Mouse (Mus musculus) cerebellum, adult 18-20 months (tissue): ENCODE data around the gene Mad1l1.
"Not testable (repeated sequence)": the region's sequence is repeated elsewhere in the genome, so short reads cannot be mapped to it uniquely, and the experiment has no call there.

ENCODE experiments used
- DNase-seq, 2 experiments: peaks; one replicate each; pipeline ENCODE4 v3.0.0; 2021

Gene Mad1l1

DNA sequence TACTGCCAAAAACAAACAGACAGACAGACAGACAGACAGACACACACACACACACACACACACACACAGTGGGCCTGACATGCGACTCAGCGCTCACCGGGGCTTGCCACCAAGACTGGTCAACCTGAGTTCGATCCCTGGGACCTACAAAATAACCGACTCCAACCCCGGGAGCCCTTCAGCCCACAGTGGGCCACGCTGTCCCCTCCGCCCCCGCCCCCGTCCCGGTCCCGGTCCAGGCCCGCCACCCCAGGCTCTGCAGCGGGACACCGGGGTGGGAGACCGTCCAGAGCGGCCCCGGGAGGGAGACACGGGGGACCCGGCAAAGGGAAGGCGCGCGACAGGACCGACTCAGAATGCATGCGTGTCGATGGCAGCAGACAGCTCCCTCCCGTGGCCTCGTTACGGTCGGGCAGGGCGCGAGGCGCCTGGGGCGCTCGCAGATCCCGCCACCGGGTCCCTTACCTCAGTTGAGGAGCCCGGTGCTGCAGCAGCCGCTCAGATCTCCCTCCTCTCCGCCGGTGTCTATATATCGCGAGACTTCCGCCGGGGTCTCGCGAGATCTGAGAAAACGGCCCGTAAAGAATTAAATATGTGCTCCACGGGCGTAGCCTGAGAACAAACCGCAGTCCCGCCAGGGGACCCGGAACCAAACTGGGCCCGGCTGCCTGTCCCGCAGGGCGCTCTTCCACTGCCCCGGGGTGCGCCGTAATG is at the start of gene Mad1l1, which contains the start of gene Nudt1:
TSS of gene Mad1l1 (minus strand) at position 511 of the 714 bp plus-strand sequence.
TSS of gene Nudt1 (plus strand) at position 615 of the 714 bp plus-strand sequence.
- DNase-seq = peak; percentile 87 to 92

DNA sequence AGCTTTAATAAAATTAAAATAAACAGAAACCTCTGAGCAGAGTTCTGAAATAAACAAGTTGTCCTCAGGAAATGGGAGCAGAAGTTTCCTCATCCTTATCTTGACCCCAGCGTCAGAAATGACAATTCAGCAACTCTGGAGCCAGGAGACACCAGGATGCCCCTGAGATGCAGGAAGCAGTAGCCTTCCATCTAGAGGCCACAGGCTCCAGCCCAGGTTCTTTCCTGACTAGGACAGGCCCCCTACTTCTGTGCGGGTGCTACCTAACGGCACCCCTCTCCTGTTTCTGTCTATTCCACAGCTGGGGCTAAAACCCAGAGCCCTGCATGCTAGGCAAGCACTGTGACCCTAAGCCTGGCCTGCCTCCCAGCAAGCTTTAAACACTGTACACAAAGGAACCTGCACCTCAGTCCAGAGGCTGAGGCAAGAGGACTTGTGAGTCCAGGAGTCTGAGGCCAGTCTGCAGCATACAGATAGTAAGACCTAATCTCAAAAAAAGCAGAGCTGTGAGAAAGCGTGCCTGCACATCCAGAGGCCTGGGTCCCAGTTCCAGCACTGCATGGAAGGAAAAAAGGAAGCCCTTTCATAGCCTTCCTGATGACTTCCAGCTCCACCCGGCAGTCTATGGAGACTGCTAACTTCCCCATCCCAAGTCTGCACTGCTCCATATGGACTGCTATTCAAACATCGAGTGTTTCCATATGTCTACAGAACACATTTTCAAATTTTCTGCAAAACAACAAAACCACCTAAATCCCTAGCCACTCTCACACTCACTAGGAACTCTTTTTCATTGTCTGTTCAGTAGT is 49.3 kb upstream of the Mad1l1 start:
- no peak for DNase-seq

GRCm38 (mm10) chr5:140369466-140369865 is 48.1 kb upstream of the Mad1l1 start:
- DNase-seq = no peak

GRCm38 (mm10) chr5:140368926-140369325 is 47.6 kb upstream of the Mad1l1 start:
- DNase-seq = no peak

DNA sequence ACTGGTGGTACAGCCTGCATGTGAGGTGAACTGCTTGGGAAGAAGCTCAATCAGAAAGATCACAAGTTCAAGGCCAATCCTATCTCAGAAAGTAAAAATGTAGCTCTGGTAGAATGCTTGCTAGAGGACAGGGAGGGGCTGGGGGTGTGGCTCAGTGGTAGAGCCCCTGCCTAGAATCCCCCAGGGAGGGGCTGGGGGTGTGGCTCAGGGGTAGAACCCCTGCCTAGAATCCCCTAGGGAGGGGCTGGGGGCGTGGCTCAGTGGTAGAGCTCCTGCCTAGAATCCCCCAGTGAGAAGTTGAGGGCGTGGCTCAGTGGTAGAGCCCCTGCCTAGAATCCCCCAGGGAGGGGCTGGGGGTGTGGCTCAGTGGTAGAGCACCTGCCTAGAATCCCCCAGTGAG is 46.8 kb upstream of the Mad1l1 start:
- not testable (repeated sequence) for DNase-seq

DNA sequence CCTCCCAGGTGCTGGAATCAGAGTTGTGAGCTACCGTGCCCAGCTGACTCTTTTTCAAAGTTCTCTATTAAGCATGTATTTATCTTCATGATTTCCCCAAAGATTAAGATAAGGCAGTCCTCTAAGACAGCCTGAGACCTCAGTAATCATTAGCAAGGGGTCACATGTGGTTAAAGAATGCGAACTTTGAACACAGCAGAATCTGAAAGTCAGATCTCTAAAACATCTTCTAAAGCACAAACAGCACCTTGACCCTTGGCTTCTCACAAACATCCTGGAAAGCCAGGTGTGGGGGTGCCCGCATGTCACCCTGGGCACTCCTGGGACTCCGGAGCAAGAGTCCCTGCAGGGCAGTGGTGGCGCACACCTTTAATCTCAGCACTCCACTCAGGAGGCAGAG is 43.1 kb upstream of the Mad1l1 start:
- DNase-seq = no peak

DNA sequence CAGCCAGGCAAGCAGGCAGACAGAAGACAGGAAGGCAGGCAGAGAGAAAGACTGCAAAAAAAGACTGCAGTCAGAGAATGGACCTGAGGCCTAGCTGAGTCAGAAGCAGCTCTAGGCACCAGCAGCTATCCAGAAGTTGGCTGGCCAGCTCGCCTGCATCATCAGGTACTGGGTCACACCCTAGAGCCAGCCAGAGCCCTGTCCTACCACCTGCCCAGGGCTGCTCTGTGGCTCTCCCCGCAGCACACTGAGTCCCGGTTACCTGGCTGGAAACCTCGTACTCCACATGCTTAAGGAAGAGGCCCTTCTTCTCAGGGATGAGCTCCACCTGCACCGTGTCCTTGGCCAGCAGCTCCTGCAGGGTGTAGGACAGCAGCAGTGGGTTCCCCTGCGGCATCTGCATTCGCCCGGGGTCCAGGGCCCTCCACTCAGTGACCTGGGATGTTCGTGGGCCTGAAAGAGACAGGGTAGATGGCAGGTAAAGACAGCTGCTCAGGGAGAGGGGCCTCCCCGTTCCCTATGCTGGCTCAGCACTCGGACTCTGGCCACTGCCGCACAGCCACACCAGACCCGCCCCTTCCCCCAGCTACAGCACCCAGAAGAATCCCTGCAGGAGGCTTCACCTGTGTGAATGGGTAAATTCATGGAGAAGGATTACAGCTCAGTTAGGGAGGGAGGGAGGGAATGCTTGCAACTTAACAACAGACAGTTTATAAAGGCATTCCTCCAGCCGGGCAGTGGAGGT is 38.8 kb upstream of the Mad1l1 start:
- no peak for DNase-seq

GRCm38 (mm10) chr5:140357466-140357865 is 36.1 kb upstream of the Mad1l1 start:
- DNase-seq = no peak

- DNase-seq = no peak
These were observed 34.6 kb upstream of the Mad1l1 start for GRCm38 (mm10) chr5:140355934-140356333.

DNA sequence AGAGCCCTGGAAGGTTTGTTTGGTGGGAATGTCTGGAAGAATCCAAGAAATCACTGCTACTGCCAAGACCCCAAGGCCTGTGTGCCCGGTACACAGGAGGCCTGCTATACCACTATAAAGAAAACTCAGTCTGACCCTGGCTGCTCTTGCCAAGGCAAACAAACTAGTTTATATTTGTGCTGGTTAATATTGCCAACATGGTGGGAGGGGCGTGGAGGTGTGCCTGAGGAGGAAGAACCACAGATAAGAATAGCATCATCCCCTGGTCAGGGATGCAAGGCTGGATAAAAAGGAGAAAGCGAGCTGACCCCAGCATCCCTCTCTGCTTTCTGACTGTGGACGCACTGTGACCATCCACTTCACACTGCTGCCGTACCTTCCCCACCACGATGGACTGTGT is 31.0 kb upstream of the Mad1l1 start:
- no peak for DNase-seq

DNA sequence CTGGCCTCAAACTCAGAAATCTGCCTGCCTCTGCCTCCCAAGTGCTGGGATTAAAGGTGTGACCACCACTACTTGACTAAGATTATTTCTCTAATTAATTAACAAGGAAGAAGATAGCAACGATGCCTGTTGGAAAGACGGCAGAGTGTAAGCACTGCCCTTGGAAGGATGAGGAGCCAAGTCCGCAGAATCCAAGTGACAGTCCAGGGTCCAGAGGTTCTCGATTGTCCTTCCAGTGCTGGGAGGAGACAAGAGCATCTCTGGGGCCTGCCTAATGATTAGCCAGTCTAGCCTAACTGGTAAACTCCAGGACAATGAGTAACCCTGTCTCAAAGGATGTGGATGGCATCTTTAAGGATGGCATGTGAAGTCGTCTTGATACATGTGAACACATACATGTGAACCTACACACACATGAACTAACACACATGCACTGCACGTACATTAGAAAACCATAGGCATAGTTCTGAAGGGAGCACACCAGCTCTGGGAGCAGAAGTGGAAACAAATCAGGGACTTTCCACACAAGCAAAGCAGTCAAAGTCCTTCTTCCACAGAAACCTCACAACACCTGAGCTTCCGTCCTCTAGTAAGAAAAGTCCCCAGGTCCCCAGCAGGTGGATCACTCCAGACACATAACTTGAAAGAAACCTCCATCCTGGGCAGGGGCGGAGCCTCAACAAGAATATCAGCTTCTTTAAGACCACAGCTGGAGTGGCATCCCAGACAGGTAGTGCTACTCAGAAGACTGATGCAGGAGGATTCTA is 29.6 kb upstream of the Mad1l1 start:
- DNase-seq = no peak

DNA sequence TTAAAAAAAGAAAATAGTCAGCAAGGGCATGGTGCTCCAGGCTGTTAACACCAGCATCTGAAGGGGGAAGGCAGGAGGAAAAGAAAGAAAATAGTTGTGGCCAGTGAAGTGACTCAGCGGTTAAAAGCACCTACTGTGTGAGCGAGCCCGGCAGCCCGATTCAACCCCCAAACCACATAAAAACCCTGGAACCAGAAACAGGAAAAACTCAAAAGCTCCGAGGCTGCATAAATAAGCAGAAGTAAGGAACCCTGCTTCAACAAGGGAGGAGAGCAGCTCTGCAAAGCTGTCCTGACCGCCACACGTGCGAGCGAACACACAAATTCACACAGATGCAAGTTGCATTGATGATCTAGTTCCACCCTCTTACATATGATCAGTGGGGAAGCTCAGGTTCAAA is 28.5 kb upstream of the Mad1l1 start:
- DNase-seq = no peak

DNA sequence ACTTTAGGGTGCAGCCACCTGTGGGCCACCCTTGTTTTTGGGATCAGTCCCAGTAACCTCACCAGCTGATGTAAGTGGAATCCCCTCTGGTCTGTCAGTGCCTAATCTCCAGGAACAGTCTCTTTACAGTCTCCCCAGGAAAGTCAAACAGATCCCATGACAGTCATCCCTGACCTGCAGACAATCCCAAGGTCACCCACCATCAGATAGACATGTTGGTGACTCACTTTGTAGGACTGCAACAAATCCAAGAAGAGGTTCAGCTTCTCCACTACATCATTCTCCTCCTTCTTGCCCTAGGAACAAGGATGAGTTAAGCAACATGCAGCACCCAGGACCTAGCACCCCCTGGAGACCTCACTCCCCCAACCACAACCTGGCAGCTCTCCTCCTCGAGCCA is 24.7 kb upstream of the Mad1l1 start:
- no peak for DNase-seq

- DNase-seq = no peak
These were observed 23.9 kb upstream of the Mad1l1 start for GRCm38 (mm10) chr5:140345244-140345643.

DNA sequence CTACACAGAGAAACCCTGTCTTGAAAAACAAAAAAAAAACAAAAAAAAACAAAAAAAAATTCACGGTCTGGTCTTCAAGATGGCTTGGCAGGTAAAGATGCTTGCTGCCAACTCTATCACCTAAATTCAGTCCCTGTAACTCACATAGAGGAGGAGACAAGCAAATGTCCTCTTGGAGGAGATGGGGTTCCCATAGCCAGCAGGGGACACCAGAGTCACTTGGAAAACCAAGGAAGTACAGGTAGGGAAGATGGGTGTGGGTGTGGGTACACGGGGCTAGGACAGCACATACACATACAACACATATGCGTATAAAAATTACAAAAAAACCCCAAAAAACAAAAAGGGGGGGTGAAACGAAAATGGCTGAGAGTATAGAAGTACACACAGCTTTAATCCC is 21.5 kb upstream of the Mad1l1 start:
- DNase-seq = no peak

GRCm38 (mm10) chr5:140339836-140340235 is 18.5 kb upstream of the Mad1l1 start:
- no peak for DNase-seq

DNA sequence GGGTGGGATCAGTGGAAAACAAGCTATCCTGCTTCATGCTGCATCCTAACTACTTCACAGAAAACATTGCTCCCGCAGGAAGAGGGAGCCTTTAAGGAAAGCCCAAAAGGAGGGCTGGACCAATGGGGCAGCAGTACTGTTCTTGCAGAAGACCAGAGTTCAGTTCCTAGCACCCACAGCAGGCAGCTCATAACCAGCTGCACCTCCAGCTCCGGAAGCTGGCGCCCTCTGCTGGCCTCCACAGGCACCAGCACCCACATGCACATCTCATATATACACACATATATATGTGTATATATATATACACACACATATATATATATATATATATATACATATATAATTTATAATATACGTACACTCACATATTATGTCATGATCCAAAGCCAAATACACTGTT is 17.4 kb upstream of the Mad1l1 start:
- DNase-seq = no peak

- DNase-seq = peak; percentile 48 to 53
These were observed 15.3 kb upstream of the Mad1l1 start for GRCm38 (mm10) chr5:140336680-140337079.

DNA sequence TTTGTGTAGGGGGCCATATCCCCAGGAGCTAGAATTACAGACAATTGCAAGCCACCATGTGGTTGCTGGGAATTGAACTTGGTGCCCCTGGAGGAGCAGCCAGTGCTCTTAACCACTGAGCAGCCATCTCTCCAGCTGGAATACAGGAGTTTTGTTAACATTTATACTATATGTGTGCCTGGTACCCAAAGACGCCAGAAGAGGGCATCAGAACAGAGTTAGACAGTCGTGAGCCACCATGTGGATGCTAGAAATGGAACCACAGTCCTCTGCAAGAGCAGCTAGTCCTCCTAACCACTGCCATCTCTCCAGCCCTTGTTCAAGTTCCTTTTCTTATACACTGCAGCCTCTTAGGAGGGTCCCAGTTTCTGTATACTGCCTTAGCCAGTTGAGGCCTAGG is 12.3 kb upstream of the Mad1l1 start:
- no peak for DNase-seq

- no peak for DNase-seq
These were observed 11.2 kb upstream of the Mad1l1 start for GRCm38 (mm10) chr5:140332519-140332918.

- peak; percentile 81 to 85 for DNase-seq
These were observed 10.5 kb upstream of the Mad1l1 start, which contains the start of gene Mrm2 for GRCm38 (mm10) chr5:140331615-140332512. Mrm2 (minus strand) TSS chr5:140331898.

DNA sequence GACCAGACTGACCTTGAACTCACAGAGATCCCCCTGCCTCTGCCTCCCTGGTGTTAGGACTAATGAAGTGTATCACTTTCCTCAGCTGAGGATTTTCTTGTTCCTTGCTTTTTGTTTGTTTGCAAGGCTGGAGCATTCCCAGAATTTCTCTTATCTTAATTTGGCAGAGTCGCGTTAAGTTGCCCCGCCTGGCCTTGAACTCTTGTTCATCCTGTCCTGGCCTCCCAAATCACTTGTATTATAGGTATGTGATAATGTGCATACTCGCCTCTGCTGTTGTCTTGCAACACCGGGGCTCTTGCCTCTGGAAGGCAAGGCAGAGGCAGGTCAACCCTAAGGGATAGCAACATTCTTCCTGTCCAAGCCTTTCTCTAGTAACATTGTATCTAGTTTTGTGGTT is 2.7 kb upstream of the Mad1l1 start:
- DNase-seq = no peak
